Mouse (Mus musculus) retina, adult 2 months (tissue): ENCODE results near the gene Klk1.
A peak's percentile ranks its signal among the peaks of the same experiment; 100 is the strongest.
"Not testable (repeated sequence)": the region's sequence is repeated elsewhere in the genome, so short reads cannot be mapped to it uniquely, and the experiment has no call there.

Source experiments
- DNase-seq: peaks from one replicate; pipeline ENCODE4 v3.0.0-alpha.2; 2012; ENCODE audit warnings: low read depth, low spot score

Gene Klk1

DNA sequence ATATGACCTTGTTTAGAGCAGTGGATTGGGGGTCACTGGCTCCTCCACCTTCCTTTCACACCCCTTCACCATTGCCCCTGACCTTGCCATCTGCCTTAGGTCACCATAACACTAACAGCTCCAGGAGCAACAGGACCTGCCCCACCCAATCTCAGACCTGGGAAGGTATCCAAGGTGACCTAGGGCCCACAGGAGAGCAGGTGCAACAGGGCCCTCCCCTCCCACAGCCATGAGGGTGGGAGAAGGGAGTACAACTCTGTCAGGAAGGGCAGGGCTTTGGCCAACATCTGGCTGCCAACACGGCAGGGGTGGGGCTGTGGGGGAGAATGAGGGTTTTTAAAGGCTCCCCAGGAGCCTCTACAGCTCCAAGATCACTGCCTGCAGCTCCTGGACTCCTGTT, at the start of gene Klk1:
Klk1 (plus strand) TSS at position 285 of the 400 bp plus-strand sequence.
- DNase-seq = no peak

DNA sequence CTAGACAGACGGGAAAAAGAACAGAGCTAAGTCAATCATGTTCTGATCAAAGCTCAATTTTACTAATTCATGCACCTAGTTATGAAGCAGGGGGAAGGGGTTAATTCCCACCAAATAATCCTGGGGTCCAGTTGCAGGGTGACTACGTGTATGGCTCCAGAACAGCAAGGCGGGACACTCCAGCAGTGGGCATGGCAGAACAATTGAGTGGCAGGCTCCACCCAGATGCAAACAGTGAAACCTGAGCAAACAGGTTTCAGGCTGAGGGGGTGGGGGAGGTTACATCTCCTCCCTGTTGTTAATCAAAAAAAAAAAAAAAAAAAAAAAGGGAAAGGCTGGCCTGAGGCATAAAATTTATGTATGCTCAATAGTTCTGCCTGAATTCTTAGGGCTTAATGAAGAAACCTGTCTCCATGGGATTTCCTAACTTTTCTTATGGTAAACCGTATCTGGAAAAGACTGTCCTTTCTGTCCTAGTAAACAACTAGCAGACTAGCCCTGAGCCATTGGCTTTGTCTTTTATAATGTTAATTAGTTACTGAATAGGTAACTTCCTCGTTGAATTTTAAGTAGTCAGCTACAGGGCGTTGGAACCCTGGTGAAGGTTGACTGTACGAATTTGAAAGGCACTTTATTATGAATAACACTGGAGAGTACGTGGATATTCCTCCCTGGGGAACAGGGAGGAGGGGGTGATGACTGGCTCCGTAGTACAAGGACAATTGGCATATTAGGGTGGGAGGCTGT, 45.7 kb upstream of the Klk1 start:
- DNase-seq = no peak

DNA sequence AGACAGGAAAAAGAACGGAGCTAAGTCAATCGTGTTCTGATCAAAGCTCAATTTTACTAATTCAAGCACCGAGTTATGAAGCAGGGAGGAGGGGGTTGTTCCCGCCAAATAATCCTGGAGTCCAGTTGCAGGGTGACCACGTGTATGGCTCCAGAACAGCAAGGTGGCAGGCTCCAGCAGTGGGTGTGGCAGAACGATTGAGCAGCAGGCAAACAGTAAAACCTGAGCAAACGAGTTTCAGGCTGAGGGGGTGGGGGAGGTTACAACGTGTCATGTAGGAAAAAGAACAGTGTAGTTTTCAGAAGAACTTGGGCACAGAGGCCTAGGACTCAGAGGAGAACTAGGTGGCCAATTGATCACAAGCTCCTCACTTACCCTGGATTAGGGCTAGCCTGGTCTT, 38.6 kb upstream of the Klk1 start:
- not testable (repeated sequence) for DNase-seq

DNA sequence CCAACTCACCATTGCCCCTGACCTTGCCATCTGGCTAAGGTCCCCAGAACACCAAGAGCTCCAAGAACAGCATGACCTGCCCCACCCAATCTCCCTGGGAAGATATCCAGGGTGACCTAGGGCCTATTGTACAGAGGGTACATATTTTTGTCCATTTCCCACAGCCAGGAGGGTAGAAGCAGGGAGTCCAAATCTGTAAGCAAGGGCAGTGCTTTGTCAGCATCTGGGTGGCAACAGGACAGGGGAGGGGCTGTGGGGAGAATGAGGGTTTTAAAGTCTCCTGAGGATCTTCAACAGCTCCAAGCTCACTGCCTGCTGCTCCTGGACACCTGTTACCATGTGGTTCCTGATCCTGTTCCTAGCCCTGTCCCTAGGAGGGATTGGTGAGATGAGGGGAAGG, 37.2 kb upstream of the Klk1 start, which contains the start of gene Klk1b24:
Klk1b24 (plus strand) TSS at position 301 of the 400 bp plus-strand sequence.
- not testable (repeated sequence) for DNase-seq

DNA sequence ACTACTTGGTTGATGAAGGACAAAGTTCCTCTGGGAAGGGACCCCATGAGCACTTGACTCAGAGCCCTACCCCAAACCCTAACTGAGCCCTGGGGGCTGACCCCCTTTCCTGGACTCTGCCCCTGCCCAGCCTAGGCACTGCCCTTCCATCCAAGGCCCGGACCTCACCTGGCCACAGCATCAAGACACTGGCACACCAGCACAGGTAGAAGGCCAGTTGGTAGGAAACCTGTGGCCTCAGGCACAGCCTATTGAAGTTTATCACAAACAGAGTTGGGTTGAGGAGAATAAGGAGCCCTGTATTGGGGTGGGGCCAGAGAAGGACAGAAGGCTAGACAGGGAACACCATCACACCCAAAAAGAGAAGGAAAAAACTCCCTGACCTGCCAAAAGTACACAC, 31.7 kb upstream of the Klk1 start:
- not testable (repeated sequence) for DNase-seq

DNA sequence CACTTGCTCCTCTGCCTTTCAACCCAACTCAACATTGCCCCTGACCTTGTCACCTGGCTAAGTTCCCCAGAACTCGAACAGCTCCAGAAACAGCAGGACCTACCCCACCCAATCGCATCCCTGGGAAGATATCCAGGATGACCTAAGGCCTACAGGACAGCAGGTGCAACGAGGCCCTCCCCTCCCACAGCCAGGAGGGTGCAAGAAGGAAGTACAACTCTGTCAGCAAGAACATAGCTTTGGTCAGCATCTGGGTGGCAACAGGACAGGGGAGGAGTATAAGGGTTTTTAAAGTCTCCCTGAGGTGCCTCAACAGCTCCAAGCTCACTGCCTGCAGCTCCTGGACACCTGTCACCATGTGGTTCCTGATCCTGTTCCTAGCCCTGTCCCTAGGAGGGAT, 27.3 kb upstream of the Klk1 start, which contains the start of gene Klk1b3:
Klk1b3 (plus strand) TSS at position 301 of the 400 bp plus-strand sequence.
- DNase-seq = no peak

DNA sequence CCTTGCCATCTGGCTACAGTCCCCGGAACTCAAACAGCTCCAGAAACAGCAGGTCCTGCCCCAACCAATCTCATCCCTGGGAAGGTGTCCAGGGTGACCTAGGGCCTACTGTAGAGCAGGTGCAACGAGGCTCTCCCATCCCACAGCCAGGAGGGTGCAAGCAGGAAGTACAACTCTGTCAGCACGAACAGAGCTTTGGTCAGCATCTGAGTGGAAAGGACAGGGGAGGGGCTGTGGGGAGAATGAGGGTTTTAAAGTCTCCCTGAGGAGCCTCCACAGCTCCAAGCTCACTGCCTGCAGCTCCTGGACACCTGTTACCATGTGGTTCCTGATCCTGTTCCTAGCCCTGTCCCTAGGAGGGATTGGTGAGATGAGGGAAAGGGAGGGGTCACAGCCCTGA, 18.0 kb upstream of the Klk1 start, which contains the start of gene Klk1b4:
Klk1b4 (plus strand) TSS at position 301 of the 400 bp plus-strand sequence.
- not testable (repeated sequence) for DNase-seq

DNA sequence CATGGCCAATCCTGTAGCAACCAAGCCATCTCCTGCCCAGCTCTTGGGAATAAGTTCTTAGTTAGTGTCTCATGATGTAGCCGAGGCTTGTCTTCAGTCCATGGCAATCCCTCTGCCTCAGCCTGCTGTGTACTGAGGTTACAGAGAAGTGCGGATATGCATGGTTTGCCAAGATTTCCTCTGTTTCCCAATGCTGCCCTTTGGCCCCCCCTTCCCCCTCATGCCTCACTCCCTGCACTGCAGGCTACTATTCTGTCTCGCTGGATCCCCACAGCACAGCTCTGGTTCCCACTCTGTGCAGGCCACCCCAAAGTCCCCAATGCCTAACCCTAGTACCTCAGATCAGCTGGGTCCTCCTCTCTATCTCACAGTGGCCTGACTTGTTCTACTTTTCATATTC, 16.9 kb upstream of the Klk1 start:
- DNase-seq = no peak

DNA sequence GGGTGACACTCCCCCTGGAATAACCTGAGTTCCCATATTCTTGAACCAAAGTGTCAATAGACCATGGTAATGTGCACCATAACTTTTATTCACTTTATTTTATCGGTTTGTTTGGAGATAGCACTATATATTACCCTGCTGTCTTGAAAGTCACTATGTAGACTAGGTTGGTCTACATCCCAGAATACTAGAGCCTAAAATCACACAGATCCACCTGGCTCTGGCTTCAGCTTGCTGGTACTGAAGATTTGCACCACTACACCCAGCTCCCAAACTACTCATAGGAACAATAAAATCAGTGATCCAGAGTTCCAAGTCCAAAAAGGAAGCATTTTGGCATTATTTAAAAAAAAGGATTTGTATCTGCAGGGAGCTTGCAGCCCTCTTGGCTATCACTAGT, 9.5 kb upstream of the Klk1 start, which contains the start of gene Klk1b5:
Klk1b5 (plus strand) TSS at position 301 of the 400 bp plus-strand sequence.
- DNase-seq = no peak

DNA sequence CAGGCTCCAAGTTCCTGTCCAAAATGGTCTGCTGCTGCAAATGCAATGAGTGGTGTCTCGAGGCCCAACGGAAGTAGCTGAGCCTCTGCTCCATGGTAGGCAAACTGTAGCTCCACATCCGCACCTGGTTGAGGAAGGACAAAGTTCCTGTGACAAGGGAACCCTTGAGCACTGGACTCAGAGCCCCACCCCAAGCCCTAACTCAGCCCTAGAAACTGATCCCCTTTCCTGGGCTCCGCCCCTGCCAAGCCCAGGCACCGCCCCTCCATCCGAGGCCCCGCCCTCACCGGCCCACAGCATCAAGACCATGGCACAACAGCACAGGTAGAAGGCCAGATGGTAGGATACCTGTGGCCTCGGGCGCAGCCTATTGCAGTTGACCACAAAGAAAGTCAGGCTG, 3.6 kb upstream of the Klk1 start:
- not testable (repeated sequence) for DNase-seq

DNA sequence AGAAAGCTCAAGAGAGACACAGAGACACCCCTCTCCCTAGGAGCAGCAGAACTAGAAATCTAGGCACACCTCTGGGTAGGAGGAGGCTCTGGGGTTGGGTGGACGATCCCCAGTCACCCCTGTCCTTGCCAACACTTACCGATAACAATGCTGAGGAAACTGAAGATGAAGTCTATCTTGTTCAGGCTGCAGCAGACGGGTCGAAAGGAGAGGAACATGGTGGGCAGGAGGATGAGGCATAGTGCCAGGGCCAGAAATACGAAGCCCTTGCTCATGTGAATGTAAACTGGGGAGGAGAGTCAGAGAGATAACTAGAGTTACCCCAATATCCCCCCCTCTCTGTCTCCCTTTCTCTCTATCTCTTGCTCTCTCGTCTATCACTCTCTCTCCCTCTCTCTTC, 2.8 kb upstream of the Klk1 start:
- DNase-seq = not testable (repeated sequence)

DNA sequence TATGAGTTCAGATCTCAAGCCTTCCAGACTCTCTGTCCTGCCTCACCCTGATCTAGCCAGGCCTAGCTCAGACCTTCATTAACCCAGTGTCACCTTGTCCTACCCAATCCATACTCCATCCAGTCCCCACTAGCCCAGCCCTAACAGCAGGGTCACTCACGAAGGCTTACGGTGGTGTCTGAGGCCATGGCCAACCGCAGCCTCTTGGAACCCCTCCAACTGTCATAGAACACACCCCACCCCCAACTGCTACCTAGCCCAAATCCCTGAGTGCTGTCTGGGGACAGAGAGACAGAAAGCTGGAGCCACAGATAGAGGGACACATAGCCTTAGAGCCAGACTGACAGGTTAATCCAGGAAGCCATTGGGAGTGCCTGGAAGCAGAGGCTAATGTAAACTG, 10.7 kb downstream of the Klk1 start, which contains the start of gene Gm36864:
Gm36864 (plus strand) TSS at position 269 of the 400 bp plus-strand sequence.
- DNase-seq = no peak

DNA sequence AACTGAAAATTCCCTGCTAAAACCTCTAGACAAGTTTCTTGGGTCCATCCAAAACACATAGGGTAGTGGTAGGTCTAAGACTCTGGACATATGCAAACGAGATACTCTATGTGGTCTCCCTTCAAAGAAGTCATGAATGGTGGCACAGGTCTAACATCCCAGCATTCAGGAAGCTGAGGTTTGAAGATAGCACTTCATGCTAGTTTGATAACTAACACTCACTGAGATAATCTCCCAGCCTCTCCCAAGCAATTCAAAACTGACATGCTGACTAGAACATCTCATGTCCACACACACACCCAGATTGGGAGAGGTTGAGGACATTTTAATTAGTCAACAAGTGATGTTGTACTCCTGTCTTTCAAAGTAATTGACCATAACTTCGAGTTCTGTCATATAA, 14.8 kb downstream of the Klk1 start:
- DNase-seq = no peak

DNA sequence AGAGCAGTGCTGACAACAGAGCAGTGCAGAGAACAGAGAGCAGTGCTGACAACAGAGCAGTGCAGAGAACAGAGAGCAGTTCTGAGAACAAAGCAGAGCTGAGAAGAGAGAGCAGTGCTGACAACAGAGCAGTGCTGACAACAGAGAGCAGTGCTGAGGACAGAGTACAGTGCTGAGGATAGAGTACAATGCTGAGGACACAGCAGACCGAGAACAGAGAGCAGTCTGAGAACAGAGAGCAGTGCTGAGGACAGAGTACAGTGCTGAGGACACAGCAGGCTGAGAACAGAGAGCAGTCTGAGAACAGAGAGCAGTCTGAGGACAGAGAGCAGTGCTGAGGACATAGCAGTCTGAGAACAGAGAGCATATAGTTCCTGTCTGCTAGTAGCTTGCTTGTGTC, 15.6 kb downstream of the Klk1 start:
- no peak for DNase-seq

DNA sequence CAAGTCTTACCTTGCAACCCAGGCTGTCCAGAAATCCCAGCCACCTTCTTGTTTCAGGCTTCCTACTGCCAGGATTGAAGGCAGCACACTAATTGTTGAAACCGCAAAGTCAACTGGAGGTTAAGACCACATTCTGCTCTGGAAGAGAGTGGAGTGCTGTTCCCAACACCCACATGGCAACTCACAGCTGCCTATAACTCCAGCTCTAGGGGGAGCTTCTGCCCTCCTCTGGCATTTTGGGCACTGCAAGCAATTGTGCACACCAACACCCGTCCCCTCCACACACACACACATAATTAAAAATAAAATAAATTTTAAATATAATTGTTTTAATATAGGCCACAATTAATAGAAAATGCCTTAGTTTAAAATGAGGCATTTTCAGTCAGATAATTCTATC, 16.0 kb downstream of the Klk1 start:
- no peak for DNase-seq

DNA sequence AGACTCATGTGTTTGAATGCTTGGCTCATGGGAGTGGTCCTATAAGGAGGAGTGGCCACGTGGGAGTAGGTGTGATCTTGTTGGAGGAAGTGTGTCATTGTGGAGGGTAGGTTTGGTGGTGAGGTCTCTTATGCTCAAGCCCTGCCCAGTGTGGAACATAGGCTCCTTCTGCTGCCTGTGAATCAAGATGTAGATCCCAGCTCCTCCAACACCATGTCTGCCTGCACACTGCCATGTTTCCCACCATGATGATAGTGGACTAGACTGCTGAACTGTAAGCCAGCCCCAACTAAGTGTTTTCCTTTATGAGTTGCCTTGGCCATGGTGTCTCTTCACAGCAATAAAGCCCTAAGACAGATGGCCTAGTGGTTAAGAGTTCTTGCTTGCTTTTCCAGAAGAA, 18.9 kb downstream of the Klk1 start:
- no peak for DNase-seq

DNA sequence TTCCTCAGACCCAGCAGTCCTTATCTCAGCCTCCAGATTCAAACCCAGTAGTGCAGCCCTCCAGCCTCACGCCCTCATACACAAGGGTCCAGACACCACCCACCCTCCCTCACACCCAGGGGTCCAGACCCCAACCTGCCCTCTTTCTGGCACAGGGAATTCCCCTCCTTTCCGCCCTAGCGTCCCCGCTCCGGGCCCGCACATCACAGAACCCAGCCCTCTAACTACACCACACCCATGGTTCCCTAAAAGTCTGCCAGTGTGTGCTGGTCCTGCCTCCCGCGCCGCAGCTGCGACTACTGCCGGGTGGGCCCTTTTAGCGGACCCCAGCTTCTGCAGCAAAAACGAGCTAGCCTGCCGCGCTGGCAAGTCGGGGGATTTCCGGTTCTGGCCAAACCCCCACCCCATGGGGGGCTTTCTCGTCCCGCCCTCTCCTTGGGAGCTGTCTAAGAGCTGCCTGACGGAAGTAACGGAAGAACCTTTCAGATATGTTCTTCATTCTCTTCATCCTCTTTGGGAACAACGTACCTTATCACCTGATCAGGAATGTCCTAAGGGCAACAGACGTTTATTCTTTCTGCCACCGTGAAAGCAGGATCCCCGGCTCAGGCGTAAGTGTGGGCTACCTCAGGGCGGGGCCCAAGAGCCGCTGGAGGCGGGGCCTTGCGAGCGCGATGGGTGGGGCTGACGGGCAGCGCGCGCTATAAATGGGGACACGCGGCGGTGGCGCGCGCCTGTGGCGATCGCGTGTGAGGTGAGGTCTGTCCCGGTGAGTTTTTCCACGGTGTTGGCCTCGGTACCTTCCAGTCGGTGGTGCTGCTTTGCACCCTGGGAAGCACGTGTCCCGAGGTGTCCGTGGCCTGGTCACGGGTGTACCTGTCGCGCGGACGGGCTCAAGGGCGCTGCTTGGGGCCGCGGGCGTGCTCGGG, 21.2 kb downstream of the Klk1 start, which contains the start of the genes 1700028J19Rik and 2410002F23Rik:
1700028J19Rik (minus strand) TSS at position 641 of the 929 bp plus-strand sequence.
2410002F23Rik (plus strand) TSS at position 668 of the 929 bp plus-strand sequence.
- DNase-seq = peak; percentile 89

DNA sequence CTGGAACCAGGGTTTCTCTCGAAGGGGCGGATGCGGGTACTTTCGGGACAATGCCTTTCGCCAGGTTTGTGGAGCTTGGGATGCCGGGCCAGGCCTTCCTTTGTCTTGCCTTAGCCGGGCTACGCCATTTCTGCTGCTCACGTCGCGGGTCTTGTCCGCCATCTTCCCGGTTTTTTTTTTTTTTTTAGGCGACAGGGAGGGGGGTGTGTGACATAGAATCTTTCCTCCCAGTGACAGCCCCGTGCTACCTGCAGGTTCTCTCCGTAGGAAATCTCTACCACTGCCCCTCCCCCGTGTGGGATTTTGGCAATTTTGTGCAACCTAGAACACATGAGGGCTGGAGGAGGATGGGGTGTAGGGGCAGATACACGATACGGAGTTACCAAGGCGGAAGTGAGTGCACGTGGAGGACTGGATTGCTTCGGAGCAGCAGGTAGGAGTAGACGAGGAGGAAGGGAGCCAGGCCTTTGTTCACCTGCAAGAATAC, 21.9 kb downstream of the Klk1 start:
- DNase-seq = no peak

DNA sequence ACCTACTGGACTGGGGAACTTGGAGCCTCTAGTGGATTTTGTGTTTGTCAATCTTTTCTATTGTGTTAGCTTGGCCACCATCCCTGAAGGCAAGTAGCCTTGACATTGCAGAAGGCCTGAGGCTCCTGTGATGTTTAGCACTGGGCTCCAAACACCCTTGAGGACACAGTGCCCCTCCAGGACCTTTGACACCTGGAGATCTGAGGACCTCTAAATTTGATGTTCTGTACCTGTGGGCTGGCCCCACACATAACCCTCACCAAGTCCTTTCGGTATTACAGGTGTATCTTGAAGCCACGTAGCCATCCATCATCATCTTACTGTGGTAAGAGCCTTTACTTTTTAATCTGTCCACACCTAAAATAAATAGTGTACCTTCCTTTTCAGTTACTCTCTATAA, 22.8 kb downstream of the Klk1 start:
- DNase-seq = no peak

DNA sequence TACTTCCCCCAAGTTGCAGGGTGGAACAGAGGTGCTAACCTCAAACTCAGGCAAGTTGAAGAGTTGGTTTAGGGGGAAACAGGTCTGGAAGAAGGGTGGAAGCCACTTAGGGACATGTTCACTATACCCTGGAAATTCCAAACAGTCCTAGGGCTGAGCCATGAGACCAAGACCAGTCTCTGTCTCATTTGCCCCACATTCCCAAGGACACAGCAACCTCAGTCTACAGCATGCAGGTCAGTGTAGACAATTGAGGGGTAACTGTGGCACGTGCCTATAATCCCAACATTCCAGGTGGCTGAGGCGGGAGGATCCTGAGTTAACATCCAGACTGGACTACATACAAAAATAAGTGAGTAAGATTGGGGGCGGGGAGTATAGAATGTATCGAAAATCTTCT, 24.1 kb downstream of the Klk1 start:
- DNase-seq = no peak

DNA sequence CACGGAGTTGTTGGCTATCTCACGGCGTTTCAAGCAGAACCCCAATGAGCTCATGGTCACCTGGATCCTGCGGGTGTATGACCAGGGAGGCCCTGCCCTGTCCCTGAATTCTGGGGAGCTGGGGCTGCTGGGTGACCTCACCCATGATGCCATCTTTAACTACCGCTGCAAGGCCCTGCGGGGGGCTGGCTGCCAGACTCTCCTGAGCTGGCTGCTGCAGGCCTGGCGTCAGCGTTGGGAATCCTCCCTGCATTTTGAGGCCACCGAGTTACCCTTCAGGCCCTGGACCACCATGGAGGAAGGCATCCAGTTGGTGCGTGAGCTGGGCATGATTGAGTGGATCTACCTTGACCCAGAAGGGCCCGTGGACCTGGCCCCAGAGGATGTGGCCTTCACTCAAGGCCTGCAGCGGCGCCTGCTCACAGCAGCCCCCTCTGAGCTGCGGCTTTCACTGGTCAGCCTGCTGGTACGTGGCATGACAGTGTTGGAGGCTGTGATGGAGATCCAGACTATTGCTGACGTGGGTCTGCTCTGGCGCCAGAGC, 25.6 kb downstream of the Klk1 start:
- DNase-seq = not testable (repeated sequence)
